Mouse (Mus musculus): ENCODE measurements at regions not wholly inside any gene's neighbourhood (a gene's known extent, or its start where the extent isn't known, plus 50 kb on each side); places are given as distances from the start of the nearest gene placed in this dataset.

DNA sequence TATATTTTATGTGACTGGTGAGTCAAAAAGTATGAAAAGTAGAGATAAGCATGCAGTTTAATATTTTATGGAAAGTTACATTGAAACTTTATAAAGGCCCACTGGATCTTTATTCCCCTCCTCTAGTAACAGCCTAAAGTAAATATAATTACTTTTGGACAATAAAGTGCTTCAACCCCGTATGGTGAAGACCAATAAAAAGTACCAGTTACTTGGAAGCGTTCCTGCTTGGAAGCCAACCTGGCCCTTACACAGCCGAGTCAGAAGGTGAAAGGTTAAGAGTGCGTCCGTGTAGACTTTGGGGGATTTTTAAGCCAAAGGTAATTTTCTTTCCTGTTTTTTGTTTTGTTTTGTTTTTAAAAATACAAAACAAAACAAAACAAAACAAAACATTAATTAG lies 168.3 kb upstream of the Tbx18 start:
- DNase-seq (ENCODE audit: low read depth, low spot score): no peak
- Histone ChIP-seq H3K4me1 (ENCODE audit: control insufficient read depth in 1 of 2, insufficient read depth in 2 of 2, low read length in 2 of 2) (no peaks in the 10 kb centered on the region), H3K36me3 (ENCODE audit: control insufficient read depth in 1 of 2, insufficient read depth in 2 of 2, low read length in 2 of 2) (no peaks in the 10 kb centered on the region), H3K27ac (ENCODE audit: control insufficient read depth, low read depth, low read length) (no peak overlapping the region), H3K4me3 (ENCODE audit: control insufficient read depth in 1 of 2, insufficient read depth in 1 of 2, low read depth in 2 of 2, low read length in 2 of 2) (no peak overlapping the region), H3K9ac (ENCODE audit: control insufficient read depth, low read depth, low read length, poor library complexity, severe bottlenecking) (no peak overlapping the region), H3K79me2 (ENCODE audit: control insufficient read depth, insufficient read depth, low read length, poor library complexity) (no peaks in the 10 kb centered on the region), H3K9me3 (replicated peaks; ENCODE audit: insufficient read depth, low read length) (no peaks in the 10 kb centered on the region), H3K27me3 (ENCODE audit: control insufficient read depth in 1 of 2, insufficient read depth in 2 of 2, low read length in 2 of 2) (no peaks in the 10 kb centered on the region)
- no peak for TF ChIP-seq UBTF (IDR thresholded peaks at IDR 0.05; ENCODE audit: borderline replicate concordance, insufficient read depth, low read depth, low read length)
- TF ChIP-seq POLR2A (IDR thresholded peaks at IDR 0.05; ENCODE audit: control insufficient read depth in 1 of 2, insufficient read depth in 1 of 2, low read depth in 1 of 2, low read length in 2 of 2, poor library complexity in 1 of 2): no peak
- TF ChIP-seq NRF1 (IDR thresholded peaks at IDR 0.05; ENCODE audit: insufficient read depth, low read depth, low read length, poor library complexity, severe bottlenecking): no peak
- TF ChIP-seq MEF2A (IDR thresholded peaks at IDR 0.05; ENCODE audit: extremely low read depth, insufficient replicate concordance, low read depth, low read length, poor library complexity, severe bottlenecking): no peak
- TF ChIP-seq ZKSCAN1 (IDR thresholded peaks at IDR 0.05; ENCODE audit: low read depth, low read length): no peak
- TF ChIP-seq ELF1 (IDR thresholded peaks at IDR 0.05; ENCODE audit: low read depth, low read length): no peak
- TF ChIP-seq E2F4 (IDR thresholded peaks at IDR 0.05; ENCODE audit: borderline replicate concordance, low read depth, low read length): no peak
- no peak for TF ChIP-seq USF2 (IDR thresholded peaks at IDR 0.05; ENCODE audit: borderline replicate concordance in 1 of 2, insufficient read depth in 1 of 2, low read depth in 1 of 2, low read length in 2 of 2)
- no peak for TF ChIP-seq GATA1 (IDR thresholded peaks at IDR 0.05; ENCODE audit: low read depth, low read length)
- no peak for TF ChIP-seq MXI1 (IDR thresholded peaks at IDR 0.05; ENCODE audit: low read depth, low read length)
- TF ChIP-seq HCFC1 (IDR thresholded peaks at IDR 0.05; ENCODE audit: low read depth, low read length): no peak
- no peak for TF ChIP-seq MAX (IDR thresholded peaks at IDR 0.05; ENCODE audit: low read length)
- no peak for TF ChIP-seq MAFK (IDR thresholded peaks at IDR 0.05; ENCODE audit: borderline replicate concordance, low read depth, low read length)

DNA sequence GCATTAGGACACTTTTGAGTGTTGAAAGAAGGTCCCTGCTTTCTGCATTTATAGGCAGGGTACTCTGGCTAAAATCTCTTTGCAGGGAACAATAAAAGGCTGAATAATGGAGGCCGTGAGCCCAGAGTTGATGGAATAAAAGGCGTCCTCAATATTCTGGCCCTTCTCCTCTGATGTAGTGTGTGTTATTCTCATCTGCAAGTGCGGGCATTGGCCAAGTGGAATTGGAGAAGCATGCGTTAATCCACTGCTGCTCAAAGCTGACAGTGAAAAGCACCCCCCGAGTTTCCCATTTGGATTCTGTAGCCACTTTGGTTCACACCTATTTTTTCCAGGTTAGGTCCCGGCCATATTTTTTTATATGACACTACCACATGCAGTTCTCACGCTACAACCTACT lies 168.7 kb upstream of the Tbx18 start:
- Histone ChIP-seq H3K9me3 (replicated peaks; ENCODE audit: insufficient read depth, low read length) (no peaks in the 10 kb centered on the region), H3K4me1 (ENCODE audit: control insufficient read depth in 1 of 2, insufficient read depth in 2 of 2, low read length in 2 of 2) (no peaks in the 10 kb centered on the region), H3K9ac (ENCODE audit: control insufficient read depth, low read depth, low read length, poor library complexity, severe bottlenecking) (no peak overlapping the region), H3K79me2 (ENCODE audit: control insufficient read depth, insufficient read depth, low read length, poor library complexity) (no peaks in the 10 kb centered on the region), H3K36me3 (ENCODE audit: control insufficient read depth in 1 of 2, insufficient read depth in 2 of 2, low read length in 2 of 2) (no peaks in the 10 kb centered on the region), H3K27ac (ENCODE audit: control insufficient read depth, low read depth, low read length) (no peak overlapping the region), H3K4me3 (ENCODE audit: control insufficient read depth in 1 of 2, insufficient read depth in 1 of 2, low read depth in 2 of 2, low read length in 2 of 2) (no peak overlapping the region), H3K27me3 (ENCODE audit: control insufficient read depth in 1 of 2, insufficient read depth in 2 of 2, low read length in 2 of 2) (no peaks in the 10 kb centered on the region)
- DNase-seq (ENCODE audit: low read depth, low spot score): no peak
- TF ChIP-seq CHD2 (IDR thresholded peaks at IDR 0.05; ENCODE audit: low read length): no peak

DNA sequence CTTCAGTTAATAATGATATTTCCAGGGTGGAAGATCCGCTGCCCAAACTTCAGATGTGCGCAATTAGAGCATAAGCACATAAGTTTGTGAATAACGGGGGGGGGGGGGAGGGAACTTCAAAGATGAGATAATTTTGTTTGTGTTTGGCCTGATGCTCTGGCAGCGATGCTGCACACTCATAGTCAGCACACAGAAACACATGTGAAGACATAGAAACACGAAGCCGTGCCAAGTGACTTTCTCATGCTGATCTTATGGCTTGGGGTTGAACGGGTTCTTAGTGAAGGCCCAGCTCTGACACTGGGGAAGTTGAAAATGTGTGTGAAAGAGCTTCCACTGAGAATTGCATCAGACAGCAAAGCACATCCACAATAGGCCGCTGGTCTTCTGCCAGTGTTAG lies 190.2 kb upstream of the Tbx18 start:
- no peak for TF ChIP-seq TBP (IDR thresholded peaks at IDR 0.05; ENCODE audit: low read depth, low read length)
- no peak for TF ChIP-seq GABPA (IDR thresholded peaks at IDR 0.05; ENCODE audit: low read depth, low read length)
- no peak for TF ChIP-seq EP300 (IDR thresholded peaks at IDR 0.05; ENCODE audit: low read depth in 1 of 2, low read length in 2 of 2)
- TF ChIP-seq RCOR1 (IDR thresholded peaks at IDR 0.05; ENCODE audit: low read depth, low read length): no peak
- no peak for TF ChIP-seq POLR2AphosphoS5 (IDR thresholded peaks at IDR 0.05; ENCODE audit: borderline replicate concordance, low read depth, low read length)
- DNase-seq (ENCODE audit: low read depth, low spot score): no peak
- H3K4me3 ChIP-seq (ENCODE audit: control insufficient read depth in 1 of 2, insufficient read depth in 1 of 2, low read depth in 2 of 2, low read length in 2 of 2): no peak overlapping the region
- no peaks in the 10 kb centered on the region for H3K4me1 ChIP-seq (ENCODE audit: control insufficient read depth in 1 of 2, insufficient read depth in 2 of 2, low read length in 2 of 2)
- H3K9ac ChIP-seq (ENCODE audit: control insufficient read depth, low read depth, low read length, poor library complexity, severe bottlenecking): no peak overlapping the region
- no peaks in the 10 kb centered on the region for H3K36me3 ChIP-seq (ENCODE audit: control insufficient read depth in 1 of 2, insufficient read depth in 2 of 2, low read length in 2 of 2)
- H3K27ac ChIP-seq (ENCODE audit: control insufficient read depth, low read depth, low read length): no peak overlapping the region
- no peaks in the 10 kb centered on the region for H3K79me2 ChIP-seq (ENCODE audit: control insufficient read depth, insufficient read depth, low read length, poor library complexity)
- no peaks in the 10 kb centered on the region for H3K9me3 ChIP-seq (replicated peaks; ENCODE audit: insufficient read depth, low read length)
- no peaks in the 10 kb centered on the region for H3K27me3 ChIP-seq (ENCODE audit: control insufficient read depth in 1 of 2, insufficient read depth in 2 of 2, low read length in 2 of 2)
